Mouse (Mus musculus): ENCODE measurements around the gene Olfr970. TPM values are rescaled to one million over a fixed set of nuclear protein-coding genes. Genes with fewer than 3 reads are reported as not detected.

Olfr970 gene
- not detected in 2 replicates for polyA plus RNA-seq (2015; fragmentation: Nextera tagmentation; extraction: Ambion mirVana)

DNA sequence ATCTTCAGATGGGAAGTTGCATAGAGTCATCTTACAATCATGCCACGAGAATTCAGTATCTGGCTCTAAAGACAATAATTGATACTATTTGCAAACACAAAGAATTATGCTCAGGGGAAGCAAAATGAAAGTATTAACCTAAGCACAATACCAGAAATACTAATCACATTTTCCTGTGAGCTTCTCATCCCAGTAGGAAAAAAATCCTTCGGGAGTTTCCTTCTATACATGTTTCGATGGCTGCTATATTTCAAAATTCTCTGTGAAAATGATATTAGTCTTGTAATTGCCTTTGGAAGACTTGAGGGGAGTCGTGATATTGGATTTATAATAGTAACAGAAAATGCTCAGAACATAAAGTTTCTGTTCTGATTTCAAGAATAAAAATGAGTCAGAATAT, at the start of gene Olfr970:
Olfr970 (plus strand) TSS at position 301 of the 400 bp plus-strand sequence.

DNA sequence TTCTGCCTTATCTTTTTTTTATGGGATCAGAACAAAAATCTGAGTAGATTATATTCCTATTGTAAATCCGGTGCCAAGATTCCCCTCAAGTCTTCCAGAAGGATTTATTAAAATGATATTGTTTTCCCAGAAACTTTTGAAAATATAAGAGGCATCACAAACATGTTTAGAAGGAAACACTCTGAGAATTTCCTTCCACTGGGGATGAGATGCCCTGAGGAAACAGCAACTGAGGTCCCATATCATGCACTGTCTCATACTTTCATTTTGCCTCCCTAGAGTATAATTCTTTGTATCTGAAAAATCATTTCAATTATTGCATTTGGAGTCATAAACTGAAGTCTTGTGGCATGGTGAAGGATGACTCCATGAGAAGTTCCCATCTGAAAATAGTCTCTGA, 25.5 kb upstream of the Olfr970 start, which contains the start of gene Olfr968:
Olfr968 (minus strand) TSS at position 101 of the 400 bp plus-strand sequence.

DNA sequence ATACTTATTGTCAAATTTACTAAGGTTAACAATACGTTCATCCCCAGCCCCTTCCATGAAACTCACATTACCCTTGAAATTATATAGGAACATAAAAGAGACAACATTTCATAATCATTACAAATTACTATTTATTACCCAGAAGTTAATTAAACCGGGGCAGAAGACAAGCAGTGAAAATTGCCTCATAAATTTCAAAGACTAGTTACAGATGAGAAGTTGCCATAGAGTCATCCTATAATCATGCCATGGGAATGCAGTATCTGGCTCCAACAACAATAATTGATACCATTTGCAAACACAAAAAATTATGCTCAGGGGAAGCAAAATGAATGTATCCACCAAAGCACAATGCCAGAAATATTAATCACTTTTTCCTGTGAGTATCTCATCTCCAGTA, 18.1 kb upstream of the Olfr970 start, which contains the start of gene Olfr969:
Olfr969 (plus strand) TSS at position 388 of the 400 bp plus-strand sequence.

DNA sequence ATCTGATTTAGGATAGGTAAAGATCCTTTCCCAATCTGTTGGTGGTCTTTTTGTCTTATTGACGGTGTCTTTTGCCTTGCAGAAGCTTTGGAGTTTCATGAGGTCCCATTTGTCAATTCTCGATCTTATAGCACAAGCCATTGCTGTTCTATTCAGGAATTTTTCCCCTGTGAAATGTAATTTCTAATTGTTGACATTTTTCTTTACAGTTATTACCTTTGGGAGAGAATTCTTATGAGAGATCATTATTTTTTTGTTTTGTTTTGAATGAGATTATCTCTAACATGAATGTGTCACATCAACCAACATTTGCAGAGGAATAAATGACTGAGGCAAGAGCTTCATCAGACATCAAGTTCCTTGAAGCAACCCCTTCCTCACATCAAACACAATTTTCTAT, 27.9 kb downstream of the Olfr970 start, which contains the start of gene Olfr971:
Olfr971 (plus strand) TSS at position 301 of the 400 bp plus-strand sequence.

DNA sequence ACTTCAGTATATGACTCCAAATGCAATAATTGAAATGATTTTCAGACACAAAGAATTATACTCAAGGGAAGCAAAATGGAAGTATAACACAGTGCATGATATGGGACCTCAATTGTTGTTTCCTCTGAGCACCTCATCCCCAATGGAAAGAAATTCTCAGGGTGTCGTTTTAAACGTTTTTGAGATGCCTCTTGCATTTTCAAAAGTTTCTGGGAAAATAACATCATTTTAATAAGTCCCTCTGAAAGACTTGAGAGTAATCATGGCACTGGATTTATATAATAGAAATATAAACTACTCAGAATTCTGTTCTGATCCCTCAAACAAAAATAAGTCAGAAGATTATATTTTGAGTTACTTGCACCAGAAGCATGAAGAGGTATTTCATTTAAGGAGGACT, 57.5 kb downstream of the Olfr970 start, which contains the start of gene Olfr972:
Olfr972 (plus strand) TSS at position 301 of the 400 bp plus-strand sequence.

Other genes starting within 250 kb of the Olfr970 start
- gene Olfr959, start 233.3 kb upstream of the Olfr970 start, polyA plus RNA-seq (2015; fragmentation: Nextera tagmentation; extraction: Ambion mirVana) = not detected in 2 replicates
- gene AW551984, start 204.5 kb upstream of the Olfr970 start, polyA plus RNA-seq (2015; fragmentation: Nextera tagmentation; extraction: Ambion mirVana) = 16.3 and 17.9 TPM in 2 replicates
- not detected in 2 replicates for gene Olfr148, start 198.2 kb upstream of the Olfr970 start, polyA plus RNA-seq (2015; fragmentation: Nextera tagmentation; extraction: Ambion mirVana)
- gene Olfr960, start 187.5 kb upstream of the Olfr970 start, polyA plus RNA-seq (2015; fragmentation: Nextera tagmentation; extraction: Ambion mirVana) = not detected in 2 replicates
- gene Olfr961, start 163.8 kb upstream of the Olfr970 start, polyA plus RNA-seq (2015; fragmentation: Nextera tagmentation; extraction: Ambion mirVana) = not detected in 2 replicates
- not detected in 2 replicates for gene Olfr963, start 141.7 kb upstream of the Olfr970 start, polyA plus RNA-seq (2015; fragmentation: Nextera tagmentation; extraction: Ambion mirVana)
- gene Olfr149, start 101.7 kb upstream of the Olfr970 start, polyA plus RNA-seq (2015; fragmentation: Nextera tagmentation; extraction: Ambion mirVana) = not detected in 2 replicates
- gene Olfr965, start 97.5 kb upstream of the Olfr970 start, polyA plus RNA-seq (2015; fragmentation: Nextera tagmentation; extraction: Ambion mirVana) = not detected in 2 replicates
- not detected in 2 replicates for gene Olfr150, start 77.9 kb upstream of the Olfr970 start, polyA plus RNA-seq (2015; fragmentation: Nextera tagmentation; extraction: Ambion mirVana)
- gene Olfr967, start 62.6 kb upstream of the Olfr970 start, polyA plus RNA-seq (2015; fragmentation: Nextera tagmentation; extraction: Ambion mirVana) = not detected in 2 replicates
- gene Olfr968, start 25.6 kb upstream of the Olfr970 start, polyA plus RNA-seq (2015; fragmentation: Nextera tagmentation; extraction: Ambion mirVana) = not detected in 2 replicates
- gene Olfr969, start 17.9 kb upstream of the Olfr970 start, polyA plus RNA-seq (2015; fragmentation: Nextera tagmentation; extraction: Ambion mirVana) = not detected in 2 replicates
- gene Olfr971, start 28.0 kb downstream of the Olfr970 start, polyA plus RNA-seq (2015; fragmentation: Nextera tagmentation; extraction: Ambion mirVana) = not detected in 2 replicates
- gene Olfr972, start 57.6 kb downstream of the Olfr970 start, polyA plus RNA-seq (2015; fragmentation: Nextera tagmentation; extraction: Ambion mirVana) = not detected in 2 replicates
- gene Olfr229, start 98.5 kb downstream of the Olfr970 start, polyA plus RNA-seq (2015; fragmentation: Nextera tagmentation; extraction: Ambion mirVana) = not detected in 2 replicates
- not detected in 2 replicates for gene Olfr974, start 128.6 kb downstream of the Olfr970 start, polyA plus RNA-seq (2015; fragmentation: Nextera tagmentation; extraction: Ambion mirVana)
- gene Olfr975, start 143.2 kb downstream of the Olfr970 start, polyA plus RNA-seq (2015; fragmentation: Nextera tagmentation; extraction: Ambion mirVana) = not detected in 2 replicates
- gene Olfr976, start 152.3 kb downstream of the Olfr970 start, polyA plus RNA-seq (2015; fragmentation: Nextera tagmentation; extraction: Ambion mirVana) = not detected in 2 replicates
- not detected in 2 replicates for gene Olfr978, start 183.3 kb downstream of the Olfr970 start, polyA plus RNA-seq (2015; fragmentation: Nextera tagmentation; extraction: Ambion mirVana)
- gene Olfr979, start 194.6 kb downstream of the Olfr970 start, polyA plus RNA-seq (2015; fragmentation: Nextera tagmentation; extraction: Ambion mirVana) = not detected in 2 replicates
- gene Olfr980, start 200.7 kb downstream of the Olfr970 start, polyA plus RNA-seq (2015; fragmentation: Nextera tagmentation; extraction: Ambion mirVana) = not detected in 2 replicates
- not detected in 2 replicates for gene Olfr981, start 212.6 kb downstream of the Olfr970 start, polyA plus RNA-seq (2015; fragmentation: Nextera tagmentation; extraction: Ambion mirVana)